Mouse (Mus musculus) macrophage (primary cell): Measurements from ENCODE around the gene 4930535I16Rik. TPM values are rescaled to one million over a fixed set of nuclear protein-coding genes. Genes with fewer than 3 reads are reported as not detected.

Experiments used
- H3K27ac ChIP-seq: fragments of 350-480 bp; formaldehyde crosslinking; 2 replicates; pipeline ENCODE4 v1.9.0; 2021
- H3K36me3 ChIP-seq: fragments of 350-480 bp; formaldehyde crosslinking; 2 replicates; pipeline ENCODE4 v1.9.0; 2021; ENCODE audit errors: inconsistent target
- H3K4me3 ChIP-seq: fragments of 350-480 bp; formaldehyde crosslinking; 2 replicates; pipeline ENCODE4 v1.9.0; 2021; ENCODE audit errors: inconsistent target
- H3K79me2 ChIP-seq: fragments of 350-480 bp; formaldehyde crosslinking; 2 replicates; pipeline ENCODE4 v1.9.0; 2021; ENCODE audit errors: inconsistent target
- WGBS: methylation state at CpG from one replicate; pipeline ENCODE4 v1.1.7; 2026; ENCODE audit warnings: inconsistent platforms; ENCODE audit not compliant: missing documents; 5-methylcytosine and 5-hydroxymethylcytosine counted together
- polyA plus RNA-seq: library from polyadenylated mRNA; stranded (reverse); fragments of 250-400 nt; gene quantifications from 3 replicates; pipeline ENCODE4 v1.2.4, GENCODE M21; 2018; ENCODE audit warnings: inconsistent platforms

Gene 4930535I16Rik
- polyA plus RNA-seq, 1 experiment from 2014 or later: not detected

- Histone ChIP-seq H3K4me3 (no peak overlapping the region), H3K36me3 (peaks cover 74% of the 10 kb centered on the region), H3K27ac (peak overlapping the region; percentile 92; the same call in 1 of the 2 replicates), H3K79me2 (peaks cover 89% of the 10 kb centered on the region)
- WGBS: 100% methylated on average over 4 of the region's 4 CpGs
These were observed 12.2 kb upstream of the 4930535I16Rik start for GRCm38 (mm10) chr4:123929994-123930393.

- H3K4me3 ChIP-seq: no peak overlapping the region
- H3K27ac ChIP-seq: peak overlapping the region; percentile 92
- peaks cover 74% of the 10 kb centered on the region for H3K36me3 ChIP-seq
- peaks cover 93% of the 10 kb centered on the region for H3K79me2 ChIP-seq
These were observed 10.1 kb upstream of the 4930535I16Rik start for GRCm38 (mm10) chr4:123927961-123928360.

DNA sequence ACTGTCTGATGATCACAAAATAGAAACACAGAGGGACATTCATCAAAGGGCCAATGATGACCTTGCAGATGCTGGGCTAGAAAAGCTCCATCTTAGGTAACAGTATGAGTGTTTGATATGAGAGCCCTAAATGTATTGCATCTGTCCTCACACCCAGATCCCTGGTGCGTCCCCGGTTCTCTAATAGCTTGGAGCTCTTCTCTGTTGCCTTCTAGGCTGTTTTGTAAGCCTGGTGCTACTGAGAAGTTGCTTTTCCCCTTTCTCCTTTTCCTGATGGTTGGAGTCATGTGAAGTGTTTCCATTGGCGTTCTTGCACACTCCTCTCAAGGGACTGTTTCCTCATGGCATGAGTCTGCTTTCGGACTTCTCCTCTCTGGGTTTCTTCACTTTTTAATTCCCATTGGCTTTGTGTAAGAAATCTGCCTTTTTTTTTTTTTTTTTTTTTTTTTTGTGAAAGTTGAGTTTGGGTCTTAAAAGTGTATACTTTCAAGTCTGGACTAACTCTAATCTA is 3.3 kb upstream of the 4930535I16Rik start:
- H3K27ac ChIP-seq: peak overlapping the region; percentile 86
- no peak overlapping the region for H3K4me3 ChIP-seq
- peaks cover 43% of the 10 kb centered on the region for H3K36me3 ChIP-seq
- WGBS: 42% methylated on average over 4 of the region's 4 CpGs
- H3K79me2 ChIP-seq: peaks cover 85% of the 10 kb centered on the region

DNA sequence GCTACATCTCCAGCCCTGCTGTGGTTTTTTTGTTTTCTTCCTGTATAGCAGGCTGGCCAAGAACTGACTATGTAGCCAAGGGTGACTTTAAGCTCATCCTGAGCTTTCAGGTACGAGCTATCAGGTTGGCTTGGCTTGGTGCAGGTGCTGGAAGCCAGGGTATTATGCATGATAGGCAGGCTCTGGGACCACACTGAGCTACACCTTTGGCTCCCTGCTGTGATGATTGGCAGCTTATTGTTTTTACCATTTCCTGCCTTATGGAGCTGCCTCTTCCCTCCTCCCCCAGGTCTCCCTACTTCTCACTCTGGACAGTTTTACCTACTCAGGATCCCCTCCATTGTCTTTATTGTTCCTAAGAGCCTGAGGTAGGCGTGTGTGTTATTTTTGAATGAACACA is 1.0 kb upstream of the 4930535I16Rik start:
- Histone ChIP-seq H3K36me3 (peaks cover 25% of the 10 kb centered on the region), H3K79me2 (peaks cover 85% of the 10 kb centered on the region), H3K4me3 (peak overlapping the region; percentile 66), H3K27ac (peak overlapping the region; percentile 86)
- WGBS: 74% methylated on average over 2 of the region's 2 CpGs

- under 1% methylated on average over 36 of the region's 49 CpGs for WGBS
- peak within 1 kb of the TSS; percentile 93 for H3K4me3 ChIP-seq
- H3K36me3 ChIP-seq: peaks cover 25% of the 10 kb centered on the region
- peak within 1 kb of the TSS; percentile 94 for H3K27ac ChIP-seq
- peaks cover 85% of the 10 kb centered on the region for H3K79me2 ChIP-seq
These were observed 874 bp downstream of the 4930535I16Rik start, which contains the start of gene Rragc for GRCm38 (mm10) chr4:123916748-123917547. Gene Rragc (plus strand): TSS chr4:123917446.

DNA sequence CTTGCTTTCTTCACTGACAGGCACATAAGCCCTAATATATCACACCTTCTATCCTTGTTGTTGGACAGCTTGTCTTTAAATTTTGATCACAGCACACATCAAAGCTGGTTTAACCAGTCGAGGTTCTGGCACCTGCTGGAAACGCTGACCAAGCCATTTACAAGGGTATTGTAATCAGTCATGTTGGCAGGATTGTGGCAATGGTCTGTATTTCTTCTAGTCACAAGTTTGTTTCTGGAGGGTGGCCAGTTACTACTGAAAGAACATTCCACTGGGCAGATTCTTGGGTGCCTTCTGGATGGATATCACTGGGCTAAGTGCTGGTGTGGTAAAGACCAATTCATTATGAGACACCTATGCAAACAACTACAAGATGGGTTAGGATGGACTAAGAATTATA is 5.4 kb downstream of the 4930535I16Rik start:
- Histone ChIP-seq H3K4me3 (no peak overlapping the region), H3K36me3 (peaks cover 40% of the 10 kb centered on the region), H3K79me2 (peaks cover 96% of the 10 kb centered on the region), H3K27ac (no peak overlapping the region)
- 95% methylated on average over 2 of the region's 2 CpGs for WGBS

DNA sequence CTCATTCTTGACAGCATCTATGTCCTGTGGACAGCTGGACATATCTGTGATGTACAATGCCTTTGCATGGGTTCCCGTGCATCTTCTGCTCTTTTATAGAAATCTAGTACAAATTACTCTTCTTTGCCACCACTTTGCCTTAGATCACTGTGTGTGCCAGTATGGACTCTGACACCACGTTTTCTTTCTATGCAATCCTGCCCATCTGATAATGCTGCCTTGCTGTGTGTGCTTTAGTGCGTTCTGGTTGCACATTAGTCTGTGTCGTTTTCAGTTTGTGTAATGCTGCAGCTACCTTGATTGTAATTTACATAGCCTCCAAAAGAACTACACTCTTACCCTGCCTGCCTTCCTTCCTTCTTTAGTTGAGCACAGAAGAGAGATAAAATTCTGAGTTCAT is 6.3 kb downstream of the 4930535I16Rik start:
- WGBS: 93% methylated on average over 4 of the region's 4 CpGs
- Histone ChIP-seq H3K4me3 (no peak overlapping the region), H3K79me2 (peaks cover 100% of the 10 kb centered on the region), H3K36me3 (peaks cover 40% of the 10 kb centered on the region), H3K27ac (no peak overlapping the region)

- 0% methylated on average over 50 of the region's 53 CpGs for WGBS
- H3K79me2 ChIP-seq: peaks cover 64% of the 10 kb centered on the region
- no peak overlapping the region for H3K27ac ChIP-seq
- H3K4me3 ChIP-seq: peak overlapping the region; percentile 34
- peaks cover 12% of the 10 kb centered on the region for H3K36me3 ChIP-seq
These were observed 12.6 kb downstream of the 4930535I16Rik start for GRCm38 (mm10) chr4:123905126-123905668.

- Histone ChIP-seq H3K27ac (peak within 1 kb of the TSS; percentile 36), H3K79me2 (peaks cover 57% of the 10 kb centered on the region), H3K36me3 (peaks cover 7% of the 10 kb centered on the region), H3K4me3 (peak within 1 kb of the TSS; percentile 60)
- WGBS: under 1% methylated on average over 40 of the region's 49 CpGs
These were observed 13.3 kb downstream of the 4930535I16Rik start, which contains the start of gene Mycbp for GRCm38 (mm10) chr4:123904333-123905125. Gene Mycbp (plus strand): TSS chr4:123904832.

DNA sequence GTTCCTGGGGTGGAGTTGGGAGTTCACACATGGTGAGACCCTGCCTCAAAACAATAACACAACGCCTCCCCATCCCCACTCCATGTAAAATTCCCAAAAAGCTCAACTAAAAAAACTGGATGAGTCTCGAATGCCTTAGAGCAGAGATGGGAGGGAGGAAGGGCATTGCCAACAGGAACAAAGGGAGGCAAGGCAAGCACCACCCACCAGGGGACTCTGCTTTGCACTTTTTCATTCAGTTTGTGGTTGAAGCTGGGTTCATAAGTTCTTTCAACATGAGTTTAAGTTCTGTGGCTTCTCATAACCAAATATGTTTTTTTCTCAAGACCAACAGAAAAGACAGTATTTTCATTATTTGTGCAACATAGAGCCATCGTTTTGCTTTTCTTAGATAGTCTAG is 14.4 kb downstream of the 4930535I16Rik start:
- H3K4me3 ChIP-seq: no peak overlapping the region
- no peaks in the 10 kb centered on the region; the same call in none of the 2 replicates for H3K36me3 ChIP-seq
- 79% methylated on average over 3 of the region's 3 CpGs for WGBS
- no peak overlapping the region for H3K27ac ChIP-seq
- peaks cover 46% of the 10 kb centered on the region for H3K79me2 ChIP-seq

DNA sequence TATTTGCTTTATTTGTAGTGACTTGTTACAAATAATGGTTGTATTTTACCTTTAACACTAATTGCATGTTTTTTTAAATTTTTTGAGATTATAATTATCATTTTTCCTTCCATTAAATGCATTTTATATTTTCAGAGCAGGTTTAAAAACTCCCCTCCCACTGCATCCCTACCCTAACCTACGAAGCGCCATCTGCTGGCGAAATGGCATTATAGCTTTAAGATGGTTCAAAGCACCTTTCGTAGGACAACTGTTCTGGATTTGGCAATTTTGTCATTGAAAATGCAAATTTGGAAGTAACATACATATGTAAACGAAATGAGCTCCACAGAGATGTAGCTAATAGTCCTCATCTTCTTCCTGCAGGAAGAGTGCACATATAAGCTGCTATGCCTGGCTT is 19.1 kb downstream of the 4930535I16Rik start:
- WGBS: 21% methylated on average over 5 of the region's 5 CpGs
- Histone ChIP-seq H3K79me2 (peaks cover 7% of the 10 kb centered on the region; the same call in 1 of the 2 replicates), H3K4me3 (no peak overlapping the region), H3K36me3 (no peaks in the 10 kb centered on the region), H3K27ac (no peak overlapping the region)

DNA sequence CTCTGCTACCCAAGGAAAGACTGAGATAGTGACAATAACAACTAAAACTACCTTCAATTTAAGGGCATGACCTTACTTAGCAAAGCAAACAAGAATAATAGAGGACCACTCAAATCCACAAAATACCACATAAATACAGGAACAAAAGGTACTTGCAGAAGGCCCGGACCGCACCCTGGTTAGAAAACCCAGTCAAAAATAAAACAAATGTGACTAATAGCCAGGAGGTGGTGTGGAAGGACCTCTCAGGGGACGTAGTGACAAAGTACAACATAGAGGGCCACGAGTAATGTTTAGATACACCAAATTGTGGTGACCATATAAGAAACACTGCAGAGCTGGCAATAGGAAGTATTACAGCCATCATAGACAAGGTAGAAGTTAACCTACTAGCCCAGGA is 23.5 kb downstream of the 4930535I16Rik start:
- Histone ChIP-seq H3K4me3 (no peak overlapping the region), H3K79me2 (no peaks in the 10 kb centered on the region), H3K27ac (no peak overlapping the region), H3K36me3 (no peaks in the 10 kb centered on the region)
- 91% methylated on average over 4 of the region's 4 CpGs for WGBS

GRCm38 (mm10) chr4:123893726-123894125 is 24.1 kb downstream of the 4930535I16Rik start:
- no peaks in the 10 kb centered on the region for H3K79me2 ChIP-seq
- WGBS: 86% methylated on average over 4 of the region's 5 CpGs
- no peak overlapping the region for H3K4me3 ChIP-seq
- no peak overlapping the region for H3K27ac ChIP-seq
- H3K36me3 ChIP-seq: no peaks in the 10 kb centered on the region
